Mouse (Mus musculus): ENCODE measurements around the gene Trub2.

The Trub2 gene

DNA sequence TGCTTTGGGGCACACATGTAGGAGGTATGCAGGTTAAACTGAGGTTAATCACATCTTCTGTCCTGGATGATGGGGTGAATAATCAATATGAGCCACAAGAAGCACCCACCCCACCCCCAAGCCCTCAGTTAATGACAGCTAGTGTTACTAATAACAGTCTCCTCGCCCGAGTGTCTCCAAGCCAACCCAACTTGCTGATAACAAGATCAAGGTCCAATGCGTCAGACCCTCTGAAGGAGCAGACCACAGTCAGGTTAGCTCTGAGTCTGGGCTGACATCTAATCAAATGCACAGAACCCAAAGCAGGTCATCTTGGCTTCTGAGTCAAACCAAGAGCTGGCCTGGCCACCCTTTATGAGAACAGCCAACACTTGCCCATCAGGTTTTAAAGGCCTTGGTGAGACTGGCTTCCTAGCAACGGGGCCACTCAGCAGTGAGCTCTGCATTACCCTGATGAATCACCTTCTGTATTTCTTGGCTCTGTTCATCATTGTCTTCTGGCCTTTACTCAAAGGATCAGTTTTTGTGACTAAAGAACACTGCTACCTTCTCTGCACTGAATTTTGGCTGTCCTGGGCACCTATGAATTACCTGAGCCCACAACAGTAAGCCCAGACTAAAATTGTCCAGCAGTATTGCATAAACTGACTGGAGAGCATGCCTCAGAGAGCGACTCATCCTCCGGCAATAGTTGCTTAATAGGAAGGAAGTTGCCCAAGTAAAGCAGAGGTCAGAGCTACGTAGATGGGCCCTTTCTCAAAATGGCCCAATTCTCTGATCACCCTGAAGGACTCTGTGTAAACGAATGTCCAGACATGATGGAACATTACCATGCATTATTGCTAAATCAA lies 16.5 kb downstream of the Trub2 start:
- DNase-seq, result no peak

GRCm38 (mm10) chr2:29770162-29770561 lies 18.1 kb downstream of the Trub2 start:
- DNase-seq, result no peak

DNA sequence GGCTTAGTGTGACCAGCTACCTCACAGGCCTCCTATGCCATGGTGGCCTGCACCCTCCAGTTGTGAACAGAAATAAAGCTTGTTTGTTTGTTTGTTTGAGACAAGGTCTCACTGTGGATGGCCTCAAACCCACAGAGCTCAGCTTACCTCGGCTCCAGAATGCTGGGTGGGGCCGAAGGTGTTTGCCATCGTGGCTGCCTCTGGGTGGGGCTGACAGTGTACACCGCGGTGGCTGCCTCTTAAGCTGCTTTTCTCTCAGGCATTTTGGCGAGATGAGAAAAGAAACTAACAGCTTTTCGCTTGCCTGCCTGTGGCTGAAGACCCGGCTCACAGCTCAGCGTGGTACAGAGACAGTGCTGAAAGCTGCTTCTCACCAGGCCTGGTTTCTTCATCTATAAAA lies 19.4 kb downstream of the Trub2 start:
- no peak for DNase-seq

DNA sequence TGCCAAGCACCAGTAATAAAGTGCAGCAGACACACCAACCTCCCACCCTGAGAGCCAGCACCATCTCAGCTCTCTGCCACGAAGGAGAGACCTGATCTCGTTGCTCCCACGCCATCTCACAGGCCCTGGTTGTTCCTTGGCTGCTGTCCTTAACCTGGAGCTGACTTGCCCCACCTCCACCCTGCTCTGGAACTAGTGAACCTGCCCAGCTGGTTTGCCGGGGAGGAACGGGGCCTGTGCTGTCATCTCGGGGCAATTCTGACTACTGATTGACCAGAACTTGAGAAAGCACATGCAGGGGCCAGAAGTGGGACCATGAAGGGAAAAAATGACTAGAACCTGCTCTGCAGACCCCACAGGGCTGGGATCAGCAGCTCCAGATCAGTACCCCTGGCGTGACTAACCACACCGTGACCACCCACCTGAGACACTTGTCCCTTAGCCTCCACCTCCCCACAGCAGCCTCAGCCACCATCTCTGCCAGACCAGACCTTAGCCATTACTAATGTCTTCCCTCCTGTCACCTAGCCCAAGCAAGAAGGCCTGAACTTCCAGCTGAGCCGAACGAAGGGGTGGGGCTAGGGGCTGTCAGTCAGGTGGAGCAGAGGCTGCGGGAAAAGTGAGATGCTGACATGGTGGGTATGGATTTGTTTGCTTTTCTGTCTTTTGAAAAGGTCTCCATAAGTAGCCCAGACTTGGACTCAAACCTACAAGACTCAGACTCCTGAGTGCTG lies 20.2 kb downstream of the Trub2 start:
- DNase-seq, result no peak

GRCm38 (mm10) chr2:29764831-29765230 lies 23.5 kb downstream of the Trub2 start:
- peak; percentile 76 to 86 for DNase-seq

- DNase-seq, result no peak
Observed at GRCm38 (mm10) chr2:29755693-29756092, 32.6 kb downstream of the Trub2 start.

DNA sequence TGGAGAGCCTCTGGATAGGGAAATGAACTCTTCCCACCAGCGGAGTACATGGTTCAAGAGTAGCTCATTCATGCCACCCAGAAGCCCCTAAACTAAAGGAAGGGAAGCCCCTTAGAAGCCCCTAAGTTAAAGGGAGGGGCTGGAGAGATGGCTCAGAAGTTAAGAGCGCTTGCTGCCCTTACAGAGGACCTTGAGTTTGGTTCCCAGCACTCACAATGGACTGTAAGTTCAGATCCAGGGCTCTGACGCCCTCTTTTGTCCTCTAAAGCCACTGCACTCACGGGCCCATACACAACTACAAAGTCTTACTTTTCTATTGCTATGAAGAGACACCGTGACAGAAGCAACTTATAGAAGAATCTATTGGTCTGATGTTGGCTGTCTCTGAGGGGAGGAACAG lies 35.9 kb downstream of the Trub2 start:
- DNase-seq, result no peak

- peak in 1 of 2 experiments; percentile 7 for DNase-seq
Observed at GRCm38 (mm10) chr2:29751497-29751896, 36.8 kb downstream of the Trub2 start, which contains the start of gene Gm13420. Gm13420 (minus strand) TSS chr2:29751685.

GRCm38 (mm10) chr2:29748499-29748898 lies 39.8 kb downstream of the Trub2 start:
- DNase-seq, result no peak

GRCm38 (mm10) chr2:29747852-29748251 lies 40.5 kb downstream of the Trub2 start:
- peak in 1 of 2 experiments; percentile 70 for DNase-seq

DNA sequence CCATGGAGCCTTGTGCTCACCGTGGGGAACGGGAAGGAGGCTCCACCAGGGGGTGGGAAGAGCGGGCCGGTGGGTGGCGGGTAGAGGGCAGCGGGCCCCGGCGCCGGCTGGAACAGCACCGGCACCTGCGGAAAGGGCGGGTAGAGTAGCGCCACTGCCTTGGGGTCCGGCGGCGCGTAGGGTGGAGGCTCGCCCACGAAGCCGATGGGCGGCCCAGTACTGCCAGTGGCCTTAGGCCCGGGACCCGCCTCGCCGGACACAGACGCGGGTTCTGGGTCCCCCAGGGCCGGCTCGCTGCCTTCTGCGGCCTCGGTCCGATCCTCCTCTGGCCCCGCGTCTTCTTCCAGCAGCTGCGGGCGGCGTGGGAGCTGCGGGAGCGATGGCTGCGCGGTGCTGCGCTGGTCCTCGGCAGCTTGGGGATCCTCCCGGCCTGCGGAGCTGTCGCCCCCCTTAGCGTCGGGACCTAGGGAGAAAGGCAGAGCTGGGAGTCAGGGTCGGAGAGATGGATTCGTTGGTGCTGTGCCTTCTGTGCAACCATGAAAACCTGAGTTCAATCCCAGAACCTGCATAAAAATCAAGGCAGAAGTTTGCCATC lies 41.0 kb downstream of the Trub2 start:
- peak; percentile 44 to 56 for DNase-seq

DNA sequence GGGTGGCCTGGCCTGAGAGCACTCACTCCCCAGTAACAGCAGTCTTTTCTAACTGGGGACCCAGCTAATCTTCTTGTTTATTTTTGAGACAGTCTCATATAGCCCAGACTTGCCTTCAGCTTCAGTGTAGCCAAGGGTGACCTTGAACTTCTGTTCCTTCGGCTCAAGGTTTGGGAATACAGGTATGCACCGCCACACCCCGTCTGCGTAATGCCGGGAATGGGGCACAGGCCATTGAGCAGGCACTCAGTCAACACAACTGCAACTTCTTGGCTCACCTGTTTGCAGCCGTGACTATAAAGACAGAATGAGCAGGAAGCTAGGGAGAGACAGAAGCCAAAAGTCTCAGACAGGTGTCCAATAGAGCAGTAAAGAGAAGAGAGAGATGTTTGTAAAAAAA lies 44.0 kb downstream of the Trub2 start:
- no peak for DNase-seq

GRCm38 (mm10) chr2:29741207-29741606 lies 47.1 kb downstream of the Trub2 start:
- no peak for DNase-seq

DNA sequence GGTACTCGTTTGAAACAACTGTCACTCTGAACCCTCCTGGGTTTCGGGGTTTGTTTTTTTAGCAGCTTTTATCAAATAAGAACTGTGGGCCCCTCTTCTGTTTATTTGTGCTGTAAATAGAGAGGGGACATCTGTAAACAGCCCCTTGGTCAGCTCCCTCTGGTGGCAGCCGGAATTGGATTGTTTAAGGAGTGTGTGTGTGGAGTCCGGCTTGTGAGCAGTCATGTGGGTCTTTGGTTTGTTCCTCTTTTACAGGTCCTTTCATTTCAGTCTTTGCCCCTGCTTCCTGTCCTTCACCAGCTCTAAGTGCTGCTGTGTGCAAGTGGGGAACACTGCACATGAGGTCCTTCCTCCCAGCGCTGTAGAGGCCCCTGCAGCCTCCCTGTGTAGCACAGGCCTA lies 48.9 kb downstream of the Trub2 start:
- no peak for DNase-seq

DNA sequence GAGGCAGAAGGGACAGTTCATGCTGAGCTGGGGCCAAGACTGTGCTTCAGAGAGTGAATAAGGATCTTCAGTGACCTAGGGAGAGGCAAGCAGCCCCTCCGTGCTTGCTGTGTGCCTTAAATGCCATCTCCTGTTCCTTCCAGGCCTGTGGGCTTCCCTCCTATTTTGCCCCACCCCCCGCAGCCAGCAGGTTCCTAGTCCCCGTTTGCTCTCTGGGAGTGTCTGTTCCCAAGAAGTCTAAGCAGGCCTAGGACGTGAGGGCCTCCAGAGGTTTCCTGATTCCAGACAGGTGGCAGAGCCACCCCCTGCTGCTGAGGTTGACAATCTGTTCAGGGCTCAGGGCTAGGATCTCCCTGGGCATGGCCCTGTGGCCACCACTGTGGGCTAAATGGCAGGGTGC lies 49.5 kb downstream of the Trub2 start:
- no peak for DNase-seq

DNA sequence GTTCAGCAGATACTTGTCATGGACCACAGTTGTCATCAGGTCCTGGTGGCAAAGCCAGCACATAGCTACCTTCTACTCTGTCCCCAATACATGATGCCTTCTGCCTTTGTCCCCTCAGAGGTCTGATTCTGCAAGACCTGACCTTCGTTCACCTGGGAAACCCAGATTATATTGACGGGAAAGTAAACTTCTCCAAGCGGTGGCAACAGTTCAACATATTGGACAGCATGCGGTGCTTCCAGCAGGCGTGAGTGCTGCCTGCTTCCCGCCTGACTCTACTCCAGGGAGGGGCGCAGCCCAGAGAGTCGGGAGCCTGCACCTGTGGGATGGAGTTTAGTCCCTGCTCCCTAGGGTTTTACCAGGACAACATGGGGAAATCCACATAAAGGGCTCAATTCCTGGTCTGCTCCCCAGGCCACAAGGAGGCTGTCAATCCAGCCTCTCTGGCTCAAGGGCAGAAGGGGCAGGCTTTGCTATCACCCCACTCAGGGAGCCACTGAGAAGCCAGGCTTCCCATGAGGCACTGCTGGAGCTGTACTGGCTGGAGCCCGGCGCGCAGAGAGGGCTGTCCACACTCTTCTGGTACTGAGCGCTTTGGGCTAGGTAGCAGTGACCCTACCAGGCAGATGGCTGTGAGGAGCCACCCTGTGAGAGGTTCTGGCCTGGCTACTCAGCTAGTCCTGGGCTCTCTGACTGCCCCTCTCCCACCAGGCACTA lies 50.9 kb downstream of the Trub2 start:
- DNase-seq, result no peak

GRCm38 (mm10) chr2:29735708-29736107 lies 52.6 kb downstream of the Trub2 start:
- peak in 1 of 2 experiments; percentile 32 for DNase-seq

DNA sequence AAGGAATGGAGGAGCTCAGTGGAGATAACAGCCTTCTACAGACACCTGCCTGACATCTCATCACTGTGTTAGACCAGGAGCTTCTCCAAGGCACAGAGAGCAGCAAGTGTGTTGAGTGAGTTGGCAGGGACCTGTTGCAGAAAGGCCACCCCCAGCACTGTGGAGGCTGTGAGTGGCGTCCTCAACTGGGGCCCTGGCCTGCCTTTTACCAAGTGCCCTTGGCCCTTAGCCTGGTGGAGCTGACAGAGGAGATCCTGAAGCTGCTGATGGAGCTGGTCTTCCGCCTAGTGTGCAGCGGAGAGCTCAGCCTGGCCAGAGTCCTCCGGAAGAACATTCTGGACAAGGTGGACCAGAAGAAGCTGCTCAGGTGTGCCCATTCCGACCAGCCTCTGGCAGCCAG lies 55.0 kb downstream of the Trub2 start:
- DNase-seq, result peak in 1 of 2 experiments; percentile 11

GRCm38 (mm10) chr2:29732559-29732958 lies 55.7 kb downstream of the Trub2 start:
- peak in 1 of 2 experiments; percentile 2 for DNase-seq

DNA sequence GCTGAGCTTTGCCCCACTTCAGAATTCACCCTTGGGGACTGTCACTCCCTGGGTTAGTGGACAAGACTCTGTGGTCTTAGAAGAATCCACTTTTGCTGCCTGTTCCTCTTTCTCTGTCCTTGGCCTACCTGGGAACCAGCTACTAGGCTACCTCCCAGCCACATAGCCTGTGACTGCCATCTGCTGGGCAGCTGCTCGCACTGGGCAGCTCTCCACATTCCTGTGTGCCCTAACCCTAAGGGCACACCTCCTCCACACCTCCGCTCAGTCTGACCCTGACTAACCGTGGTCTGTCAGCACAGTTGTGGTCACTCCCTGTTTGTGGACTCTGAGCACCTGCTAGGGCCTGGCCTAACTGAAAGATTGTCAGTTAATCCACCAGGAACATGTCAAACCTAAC lies 56.8 kb downstream of the Trub2 start:
- peak; percentile 66 to 80 for DNase-seq

DNA sequence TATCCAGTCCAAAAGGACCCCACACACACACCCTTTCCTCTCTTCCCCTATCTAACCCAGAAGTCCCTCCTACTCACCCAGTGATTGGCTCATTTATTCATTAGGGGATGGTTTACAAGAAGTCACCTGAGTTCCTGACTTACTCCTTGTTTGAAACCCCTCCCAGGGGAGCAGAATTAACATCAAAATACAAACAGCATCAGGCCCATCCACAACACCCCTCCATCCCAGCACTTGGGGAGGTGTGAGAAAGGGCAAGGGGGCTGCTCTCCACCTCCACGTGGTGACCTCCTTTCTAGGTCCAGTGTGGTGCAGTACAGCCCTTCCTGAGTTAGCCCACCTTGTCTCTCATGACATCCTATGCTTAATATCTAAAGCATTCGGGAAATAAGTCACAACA lies 58.8 kb downstream of the Trub2 start:
- DNase-seq, result no peak

GRCm38 (mm10) chr2:29724664-29725365 lies 63.5 kb downstream of the Trub2 start:
- DNase-seq, result no peak
